Mouse (Mus musculus) Patski (cell line): ENCODE measurements around the gene Pnpla6. TPM values are rescaled to one million over a fixed set of nuclear protein-coding genes. Genes with fewer than 3 reads are reported as not detected.
"Not testable (repeated sequence)": the region's sequence is repeated elsewhere in the genome, so short reads cannot be mapped to it uniquely, and the experiment has no call there.

Experiments used
- ATAC-seq: fragments of 100-300 bp; one replicate; pipeline ENCODE4 v1.8.0; 2021
- CTCF ChIA-PET: fragments of 350-600 bp; sonication (Branson Sonifier 250); formaldehyde crosslinking; loops from one replicate; lab custom pipeline; 2022; ENCODE audit warnings: inconsistent platforms; lab: Charles Lee
- POLR2A ChIA-PET: fragments of 350-600 bp; sonication (Branson Sonifier 250); formaldehyde crosslinking; loops from one replicate; lab custom pipeline; 2022; ENCODE audit warnings: antibody characterized with exemption, inconsistent platforms; lab: Charles Lee
- DNase-seq: peaks from one replicate; pipeline ENCODE4 v3.0.0-alpha.2; 2011; ENCODE audit warnings: low read depth, low spot score
- H3K27me3 ChIP-seq: fragments of 371-371 bp; one replicate; pipeline ENCODE4 v1.5.1; 2021
- CTCF ChIP-seq: fragments of 100-300 bp; IDR thresholded peaks from one replicate; pipeline ENCODE4 v1.5.1; 2021
- in situ Hi-C: fragments of 300-500 bp; cut with MboI; formaldehyde crosslinking; loops from 3 replicates; pipeline ENCODE4 v1.11.1; 2018; ENCODE audit warnings: low pct_unique_long_range_greater_than_20kb, mixed read lengths
- polyA plus RNA-seq: library from polyadenylated mRNA; unstranded; gene quantifications from one replicate; pipeline ENCODE4 v1.2.3, GENCODE M21; 2021

Pnpla6 gene
- polyA plus RNA-seq, 1 experiment from 2014 or later, result 83.0 TPM

GRCm38 (mm10) chr8:3569784-3570183 lies 54.6 kb downstream of the Pnpla6 start:
- POLR2A ChIA-PET, result no interaction called here
- CTCF ChIA-PET, result no interaction called here
- no peak for DNase-seq
- in situ Hi-C loops, result no loop called here
- no peaks in the 10 kb centered on the region for H3K27me3 ChIP-seq
- no peak for TF ChIP-seq CTCF
- ATAC-seq, result no peak

- in situ Hi-C loops, result no loop called here
- CTCF ChIA-PET, result interaction anchor here (1.0 kb wide), 1 partner anchor 28 kb away, joined by 3 read pairs; no protein-coding TSS in a partner anchor
- no peak for DNase-seq
- TF ChIP-seq CTCF, result no peak
- POLR2A ChIA-PET, result no interaction called here
- no peak for ATAC-seq
- H3K27me3 ChIP-seq, result no peaks in the 10 kb centered on the region
Observed at GRCm38 (mm10) chr8:3574546-3574945, 59.4 kb downstream of the Pnpla6 start.

GRCm38 (mm10) chr8:3576211-3576960 lies 61.2 kb downstream of the Pnpla6 start:
- in situ Hi-C loops, result no loop called here
- ATAC-seq (no peak), DNase-seq (no peak)
- CTCF ChIA-PET, result interaction anchor here (0.6 kb wide), 1 partner anchor 483 kb away, joined by 3 read pairs; no protein-coding TSS in a partner anchor
- TF ChIP-seq CTCF, result no peak
- no peaks in the 10 kb centered on the region for H3K27me3 ChIP-seq
- POLR2A ChIA-PET, result no interaction called here

GRCm38 (mm10) chr8:3579390-3580364 lies 64.5 kb downstream of the Pnpla6 start:
- ATAC-seq, result no peak
- in situ Hi-C loops, result no loop called here
- POLR2A ChIA-PET, result interaction anchor here (0.9 kb wide), 1 partner anchor 110 kb away, joined by 3 read pairs; no protein-coding TSS in a partner anchor
- DNase-seq, result no peak
- CTCF ChIA-PET, result interaction anchor here (0.9 to 1.5 kb wide), 4 partner anchors 8 to 96 kb away, joined by 3 to 5 read pairs (median 3); partner anchors contain the start of gene Trappc5
- no peak for TF ChIP-seq CTCF
- H3K27me3 ChIP-seq, result no peaks in the 10 kb centered on the region

DNA sequence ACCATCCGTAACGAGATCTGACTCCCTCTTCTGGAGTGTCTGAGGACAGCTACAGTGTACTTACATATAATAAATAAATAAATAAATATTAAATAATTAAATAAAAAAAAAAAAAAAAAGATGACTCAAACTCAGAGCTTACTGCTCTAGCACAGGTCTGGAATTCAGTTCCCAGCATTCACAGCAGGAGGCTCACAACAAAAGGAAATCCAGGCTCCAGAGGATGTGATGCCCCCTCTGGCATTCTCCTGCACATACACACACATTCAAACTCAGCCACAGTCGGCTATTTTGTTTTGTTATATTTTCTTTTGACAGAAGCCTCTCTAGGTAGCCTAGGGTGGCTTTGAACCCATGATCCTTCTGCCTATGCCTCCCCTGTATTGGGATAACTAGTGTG lies 66.8 kb downstream of the Pnpla6 start:
- in situ Hi-C loops, DNase-seq, POLR2A ChIA-PET, ATAC-seq, H3K27me3 ChIP-seq: not testable (repeated sequence)
- CTCF ChIA-PET, result interaction anchor here (1.2 to 1.3 kb wide), 2 partner anchors 23 to 28 kb away, joined by 3 to 6 read pairs; no protein-coding TSS in a partner anchor

GRCm38 (mm10) chr8:3586452-3586851 lies 71.3 kb downstream of the Pnpla6 start:
- no peak for TF ChIP-seq CTCF
- in situ Hi-C loops, result no loop called here
- CTCF ChIA-PET, result interaction anchor here (1.4 kb wide), 1 partner anchor 86 kb away, joined by 3 read pairs; the partner anchor contains the start of gene Fcor
- H3K27me3 ChIP-seq, result no peaks in the 10 kb centered on the region
- POLR2A ChIA-PET, result no interaction called here
- DNase-seq (no peak), ATAC-seq (no peak)

- ATAC-seq (no peak), DNase-seq (no peak)
- TF ChIP-seq CTCF, result no peak
- ChIA-PET CTCF (interaction anchor here (1.4 kb wide), 1 partner anchor 86 kb away, joined by 3 read pairs; the partner anchor contains the start of gene Fcor), POLR2A (interaction anchor here (1.3 kb wide), 1 partner anchor 13 kb away, joined by 3 read pairs; no protein-coding TSS in a partner anchor)
- no peaks in the 10 kb centered on the region for H3K27me3 ChIP-seq
- in situ Hi-C loops, result no loop called here
Observed at GRCm38 (mm10) chr8:3586993-3587390, 71.8 kb downstream of the Pnpla6 start, which contains the start of gene Camsap3. Gene Camsap3, plus strand, starts transcription at chr8:3587293.

DNA sequence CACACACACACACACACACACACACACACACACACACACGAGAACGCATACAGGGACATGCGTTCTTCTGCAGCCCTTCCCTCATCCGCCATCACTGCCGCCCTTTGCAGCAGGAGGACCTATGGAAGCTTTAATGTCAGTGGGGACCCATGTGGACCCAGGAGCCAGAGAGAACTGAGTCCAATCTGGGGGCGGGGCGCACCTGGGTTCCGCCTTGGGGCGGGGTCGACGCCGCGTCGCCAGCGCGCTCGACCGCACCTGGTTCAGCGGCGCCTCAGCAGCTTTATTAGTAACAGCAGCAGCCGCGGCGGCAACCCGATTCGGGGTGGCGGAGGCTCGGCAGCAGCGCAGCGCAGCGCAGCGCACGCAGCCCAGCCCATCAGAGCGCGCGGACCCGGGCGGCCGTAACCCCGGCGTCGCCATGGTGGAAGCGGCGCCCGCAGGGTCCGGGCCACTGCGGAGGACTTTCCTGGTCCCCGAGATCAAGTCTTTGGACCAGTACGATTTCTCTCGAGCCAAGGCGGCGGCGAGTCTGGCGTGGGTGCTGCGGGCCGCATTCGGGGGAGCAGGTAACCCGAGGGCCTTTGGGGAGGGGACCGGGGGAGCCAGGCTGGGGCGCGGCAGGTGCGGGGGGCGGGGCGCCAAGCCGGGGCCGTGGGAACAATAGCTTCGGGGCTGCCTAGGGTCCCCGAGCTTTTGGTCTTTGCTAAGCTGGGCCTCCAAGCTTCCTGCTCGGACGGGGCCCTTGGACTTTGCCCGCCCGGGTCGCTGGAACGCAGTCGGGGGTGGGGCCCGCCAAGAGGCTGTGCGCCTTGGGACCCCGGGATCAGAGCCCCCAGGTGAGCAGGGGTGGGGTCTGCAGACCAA lies 72.4 kb downstream of the Pnpla6 start:
- in situ Hi-C loops, result no loop called here
- ChIA-PET POLR2A (interaction anchor here (1.3 kb wide), 1 partner anchor 12 kb away, joined by 3 read pairs; no protein-coding TSS in a partner anchor), CTCF (interaction anchor here (1.4 kb wide), 1 partner anchor 85 kb away, joined by 3 read pairs; the partner anchor contains the start of gene Fcor)

GRCm38 (mm10) chr8:3588258-3588633 lies 73.1 kb downstream of the Pnpla6 start:
- TF ChIP-seq CTCF, result no peak
- in situ Hi-C loops, result no loop called here
- CTCF ChIA-PET, result no interaction called here
- POLR2A ChIA-PET, result interaction anchor here (1.3 kb wide), 1 partner anchor 11 kb away, joined by 3 read pairs; no protein-coding TSS in a partner anchor
- no peaks in the 10 kb centered on the region for H3K27me3 ChIP-seq
- ATAC-seq (peak; percentile 26), DNase-seq (no peak)

More for the DNA sequence above, 72.4 kb downstream of the Pnpla6 start:
- TF ChIP-seq CTCF, result no peak
- DNase-seq (no peak), ATAC-seq (peak; percentile 73)
- H3K27me3 ChIP-seq, result no peaks in the 10 kb centered on the region
